ENCODE assay signal across 15 mouse cellular contexts in the genomic region with DNA sequence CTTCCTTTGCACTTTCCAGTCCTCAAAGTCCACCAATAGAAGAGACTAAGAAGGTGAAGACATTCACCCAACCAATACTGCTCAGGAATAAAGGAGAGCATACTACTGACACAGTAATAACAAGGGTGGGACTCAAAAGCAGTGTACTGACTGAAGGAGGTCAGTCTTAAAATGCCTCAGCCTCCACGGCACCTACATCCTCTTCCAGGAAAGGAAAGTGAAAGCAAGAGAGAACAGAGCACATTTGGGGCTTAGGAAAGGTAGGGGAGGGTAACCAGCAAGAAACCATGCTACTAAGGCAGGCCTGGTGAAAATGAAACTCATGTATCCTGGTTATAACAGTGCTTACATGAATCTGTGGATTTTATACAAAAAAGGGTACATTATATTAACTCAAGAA. TPM values are rescaled to one million over a fixed set of nuclear protein-coding genes. Genes with fewer than 3 reads are reported as not detected.
DNase-seq lines count a peak whose midpoint lies in the region; ATAC-seq lines count a peak whose summit lies in the region.
"Had no signal": no experiment of that assay in that cellular context is flagged by ENCODE, and none has a peak within 500 bp of the region (broad histone marks: within the 10 kb centered on the region; RNA-seq: fewer than 3 reads in every experiment).

No protein-coding gene starts in this region.

- H3K9me3 ChIP-seq in heart, embryonic 16.5 days (replicated peaks; ENCODE audit: control insufficient read depth, low read length) = no peaks in the 10 kb centered on the region
- H3K9me3 ChIP-seq in forebrain, embryonic 15.5 days = no peaks in the 10 kb centered on the region
- no peaks in the 10 kb centered on the region for H3K9me3 ChIP-seq in kidney, embryonic 16.5 days (ENCODE audit: low read length)
- H3K9me3 ChIP-seq: embryonic facial prominence, embryonic 12.5 days; kidney, embryonic 15.5 days; limb, embryonic 13.5 days had no signal

- no peaks in the 10 kb centered on the region for H3K27me3 ChIP-seq in heart, embryonic 16.5 days (ENCODE audit: control insufficient read depth, insufficient read depth, low read length)
- no peaks in the 10 kb centered on the region for H3K27me3 ChIP-seq in forebrain, embryonic 15.5 days
- H3K27me3 ChIP-seq in kidney, embryonic 16.5 days (ENCODE audit: insufficient read depth, low read length) = no peaks in the 10 kb centered on the region
- H3K27me3 ChIP-seq: embryonic facial prominence, embryonic 12.5 days; kidney, embryonic 15.5 days; limb, embryonic 13.5 days had no signal

- no peak overlapping the region for H3K9ac ChIP-seq in heart, embryonic 16.5 days (ENCODE audit: low read length)
- no peak overlapping the region for H3K9ac ChIP-seq in forebrain, embryonic 15.5 days (replicated peaks)
- H3K9ac ChIP-seq in kidney, embryonic 16.5 days (replicated peaks; ENCODE audit: low read length) = no peak overlapping the region
- H3K9ac ChIP-seq: embryonic facial prominence, embryonic 12.5 days; kidney, embryonic 15.5 days; limb, embryonic 13.5 days had no signal

- H3K36me3 ChIP-seq in heart, embryonic 16.5 days (ENCODE audit: control insufficient read depth, insufficient read depth) = no peaks in the 10 kb centered on the region
- no peaks in the 10 kb centered on the region for H3K36me3 ChIP-seq in forebrain, embryonic 15.5 days
- no peaks in the 10 kb centered on the region for H3K36me3 ChIP-seq in kidney, embryonic 16.5 days (ENCODE audit: insufficient read depth, low read length)
- H3K36me3 ChIP-seq: embryonic facial prominence, embryonic 12.5 days; kidney, embryonic 15.5 days; limb, embryonic 13.5 days had no signal

- no peak for ATAC-seq in heart, embryonic 16.5 days (replicated peaks; ENCODE audit: extremely low read depth, insufficient read depth, low FRiP score)
- peak; percentile 54; the same call in 1 of the 2 replicates for ATAC-seq in erythroblast, adult 5-6 weeks (replicated peaks; ENCODE audit: low FRiP score, poor library complexity, severe bottlenecking)
- ATAC-seq in megakaryocyte progenitor cell, adult 5-6 weeks (replicated peaks; ENCODE audit: poor library complexity) = peak; percentile 88
- no peak for ATAC-seq in forebrain, embryonic 15.5 days (replicated peaks)
- ATAC-seq in kidney, embryonic 16.5 days (ENCODE audit: low FRiP score, low TSS enrichment) = no peak
- ATAC-seq: forebrain, embryonic 16.5 days; hindbrain, embryonic 16.5 days had no signal

- no peak for DNase-seq in heart, postnatal 25 days (ENCODE audit: low spot score)
- DNase-seq in B cell, adult 2 months = peak; percentile 28 to 31
- no peak for DNase-seq in ovary, adult 18-20 months (ENCODE audit: low spot score)
- DNase-seq: cerebellum, adult 2 months; retina, postnatal 1 day had no signal

- peaks cover 7% of the 10 kb centered on the region for H3K4me1 ChIP-seq in heart, embryonic 16.5 days (ENCODE audit: control insufficient read depth, insufficient read depth, low read length)
- no peaks in the 10 kb centered on the region for H3K4me1 ChIP-seq in forebrain, embryonic 15.5 days
- no peaks in the 10 kb centered on the region for H3K4me1 ChIP-seq in kidney, embryonic 16.5 days (ENCODE audit: insufficient read depth, low read length)
- H3K4me1 ChIP-seq: embryonic facial prominence, embryonic 12.5 days; kidney, embryonic 15.5 days; limb, embryonic 13.5 days had no signal

- intact Hi-C loops in heart, postnatal 25 days (cut with DNase I) = no loop called here

- H3K27ac ChIP-seq in heart, embryonic 16.5 days (ENCODE audit: low read length) = no peak overlapping the region
- H3K27ac ChIP-seq in forebrain, embryonic 15.5 days (replicated peaks) = no peak overlapping the region
- H3K27ac ChIP-seq in kidney, embryonic 16.5 days (ENCODE audit: low read length) = no peak overlapping the region
- H3K27ac ChIP-seq: embryonic facial prominence, embryonic 12.5 days; kidney, embryonic 15.5 days; limb, embryonic 13.5 days had no signal

- H3K4me3 ChIP-seq in heart, embryonic 16.5 days (ENCODE audit: low read length) = no peak overlapping the region
- H3K4me3 ChIP-seq in forebrain, embryonic 15.5 days = no peak overlapping the region
- no peak overlapping the region for H3K4me3 ChIP-seq in kidney, embryonic 16.5 days (ENCODE audit: low read length)
- H3K4me3 ChIP-seq: embryonic facial prominence, embryonic 12.5 days; kidney, embryonic 15.5 days; limb, embryonic 13.5 days had no signal

- peak overlapping the region; percentile 31; the same call in 1 of the 2 replicates for H3K4me2 ChIP-seq in heart, embryonic 16.5 days (ENCODE audit: low read depth, low read length)
- H3K4me2 ChIP-seq in forebrain, embryonic 15.5 days (replicated peaks) = no peak overlapping the region
- H3K4me2 ChIP-seq in kidney, embryonic 16.5 days (replicated peaks; ENCODE audit: low read depth, low read length) = no peak overlapping the region
- H3K4me2 ChIP-seq: embryonic facial prominence, embryonic 12.5 days; kidney, embryonic 15.5 days; limb, embryonic 13.5 days had no signal

- 22% methylated on average over 1 of the region's 1 CpGs for WGBS in heart, embryonic 16.5 days
- 86% methylated on average over 1 of the region's 1 CpGs for WGBS in forebrain, embryonic 15.5 days
- WGBS in kidney, embryonic 16.5 days = 46% methylated on average over 1 of the region's 1 CpGs

RNA-seq across cellular contexts. Expression of a gene that starts 2.0 kb away (rescaled TPM):
- polyA plus RNA-seq in heart, embryonic 16.5 days (2015; fragmentation: Nextera tagmentation; extraction: Ambion mirVana) = 5.7 and 7.5 TPM in 2 replicates
- total RNA-seq in heart, postnatal 25 days (2021) = 10 to 100 TPM; 15.2 to 17.5 TPM
- total RNA-seq in erythroblast, adult 5-6 weeks (2015; ENCODE audit: low replicate concordance) = 51.8 and 59.8 TPM in 2 replicates
- 28.7 and 30.2 TPM in 2 replicates for total RNA-seq in erythroblast, adult 5-6 weeks (2017; ENCODE audit: low replicate concordance)
- total RNA-seq in megakaryocyte progenitor cell, adult 5-6 weeks (2015) = 117 and 127 TPM in 2 replicates
- total RNA-seq in megakaryocyte progenitor cell, adult 5-6 weeks (2017) = 61.2 and 74.4 TPM in 2 replicates
- polyA plus RNA-seq in forebrain, embryonic 15.5 days (2015; fragmentation: Nextera tagmentation; extraction: Ambion mirVana) = 15.1 and 17.1 TPM in 2 replicates
- 6.9 and 7.9 TPM in 2 replicates for polyA plus RNA-seq in kidney, embryonic 16.5 days (2015; fragmentation: Nextera tagmentation; extraction: Ambion mirVana)

Comparison
In these comparisons a context has a peak if more than half of its experiments do, and no peak if none do; other contexts are left out.
1. ATAC-seq: peak in erythroblast, adult 5-6 weeks (single experiment) and megakaryocyte progenitor cell, adult 5-6 weeks (single experiment); none in heart, embryonic 16.5 days (single experiment), forebrain, embryonic 15.5 days (single experiment) and kidney, embryonic 16.5 days (single experiment).
2. DNase-seq: peak in B cell, adult 2 months (2 of 2); none in heart, postnatal 25 days (single experiment) and ovary, adult 18-20 months (single experiment).